Mouse (Mus musculus) liver, adult 2 months (tissue): ENCODE data around the gene Acsf2.

ENCODE experiments used
- CTCF ChIP-seq: fragments of 200-500 bp; IDR thresholded peaks from 2 replicates; pipeline ENCODE4 v1.5.1; 2011; ENCODE audit warnings: low read depth, low read length, control low read depth
- POLR2A ChIP-seq: fragments of 200-500 bp; IDR thresholded peaks from 2 replicates; pipeline ENCODE4 v1.6.1; 2011; ENCODE audit warnings: low read length, control low read depth; ENCODE audit not compliant: insufficient read depth; ENCODE audit errors: extremely low read depth

GRCm38 (mm10) chr11:94601321-94602281 lies at the start of gene Acsf2:
- no peak for TF ChIP-seq CTCF
- peak; percentile 65 for TF ChIP-seq POLR2A
